In genomic region chr1:183947066-183947465, GRCm38 (mm10) we compare ENCODE assay signal across 12 mouse cellular contexts.
DNase-seq lines count a peak whose midpoint lies in the region; ATAC-seq lines count a peak whose summit lies in the region.
"Had no signal": no experiment of that assay in that cellular context is flagged by ENCODE, and none has a peak within 500 bp of the region (broad histone marks: within the 10 kb centered on the region; RNA-seq: fewer than 3 reads in every experiment).

No protein-coding gene starts in this region.

- no peak overlapping the region for H3K9ac ChIP-seq in kidney, embryonic 15.5 days
- no peak overlapping the region for H3K9ac ChIP-seq in midbrain, embryonic 14.5 days (replicated peaks; ENCODE audit: low read length)
- H3K9ac ChIP-seq: midbrain, embryonic 12.5 days had no signal

- no peak overlapping the region for H3K4me3 ChIP-seq in kidney, embryonic 15.5 days (replicated peaks)
- H3K4me3 ChIP-seq in midbrain, embryonic 14.5 days (replicated peaks; ENCODE audit: low read depth, low read length), result no peak overlapping the region
- H3K4me3 ChIP-seq: erythroblast, embryonic 14.5 days; midbrain, embryonic 12.5 days had no signal

- no peaks in the 10 kb centered on the region for H3K9me3 ChIP-seq in kidney, embryonic 15.5 days (replicated peaks)
- no peaks in the 10 kb centered on the region for H3K9me3 ChIP-seq in midbrain, embryonic 14.5 days (ENCODE audit: control insufficient read depth, low read length)
- H3K9me3 ChIP-seq: midbrain, embryonic 12.5 days had no signal

- ATAC-seq in kidney, embryonic 15.5 days (replicated peaks; ENCODE audit: low FRiP score), result no peak
- no peak for ATAC-seq in midbrain, embryonic 14.5 days (ENCODE audit: low FRiP score, low TSS enrichment)
- ATAC-seq: intestine, postnatal 0 days had no signal

- no peaks in the 10 kb centered on the region for H3K27me3 ChIP-seq in kidney, embryonic 15.5 days
- no peaks in the 10 kb centered on the region for H3K27me3 ChIP-seq in midbrain, embryonic 14.5 days (ENCODE audit: control insufficient read depth, insufficient read depth, low read length)
- H3K27me3 ChIP-seq: midbrain, embryonic 12.5 days had no signal

- no peaks in the 10 kb centered on the region for H3K4me1 ChIP-seq in kidney, embryonic 15.5 days
- no peaks in the 10 kb centered on the region for H3K4me1 ChIP-seq in midbrain, embryonic 14.5 days (ENCODE audit: control insufficient read depth, insufficient read depth, low read length)
- H3K4me1 ChIP-seq: midbrain, embryonic 12.5 days had no signal

- no peak overlapping the region for H3K4me2 ChIP-seq in kidney, embryonic 15.5 days
- no peak overlapping the region for H3K4me2 ChIP-seq in midbrain, embryonic 14.5 days (ENCODE audit: low read length)
- H3K4me2 ChIP-seq: liver, embryonic 11.5 days; midbrain, embryonic 12.5 days had no signal

- peak; percentile 5 for DNase-seq in adrenal gland, postnatal 14 days
- no peak for DNase-seq in adrenal gland, adult 18-20 months (ENCODE audit: low spot score in 2 of 2)
- DNase-seq in kidney, postnatal 14 days, result peak; percentile 25
- DNase-seq in heart, adult 8-10 months (ENCODE audit: low spot score), result peak; percentile 37
- peak; percentile 50 for DNase-seq in lung, postnatal 14 days
- no peak for DNase-seq in midbrain, embryonic 14.5 days
- no peak for DNase-seq in right cerebral cortex, postnatal 4 days

- no peaks in the 10 kb centered on the region for H3K36me3 ChIP-seq in kidney, embryonic 15.5 days
- no peaks in the 10 kb centered on the region for H3K36me3 ChIP-seq in midbrain, embryonic 14.5 days (ENCODE audit: control insufficient read depth, insufficient read depth, low read length)
- H3K36me3 ChIP-seq: midbrain, embryonic 12.5 days had no signal

- WGBS in kidney, embryonic 15.5 days, result 63% methylated on average over 5 of the region's 5 CpGs
- 87% methylated on average over 5 of the region's 5 CpGs for WGBS in midbrain, embryonic 14.5 days

- no peak overlapping the region for H3K27ac ChIP-seq in kidney, embryonic 15.5 days
- H3K27ac ChIP-seq in midbrain, embryonic 14.5 days (replicated peaks; ENCODE audit: low read depth, low read length), result no peak overlapping the region
- H3K27ac ChIP-seq: midbrain, embryonic 12.5 days had no signal

Comparison
In these comparisons a context has a peak if more than half of its experiments do, and no peak if none do; other contexts are left out.
1. DNase-seq: peak in adrenal gland, postnatal 14 days (single experiment), kidney, postnatal 14 days (single experiment), heart, adult 8-10 months (single experiment) and lung, postnatal 14 days (single experiment); none in adrenal gland, adult 18-20 months (0 of 2), midbrain, embryonic 14.5 days (single experiment) and right cerebral cortex, postnatal 4 days (single experiment).